Mouse (Mus musculus) brain, adult 2 months (tissue): ENCODE measurements around the gene Rap1a.
"Not testable (repeated sequence)": the region's sequence is repeated elsewhere in the genome, so short reads cannot be mapped to it uniquely, and the experiment has no call there.

ENCODE experiments used
- DNase-seq: peaks from one replicate; pipeline ENCODE4 v3.0.0; 2011; ENCODE audit warnings: low read depth, low spot score

Gene Rap1a

GRCm38 (mm10) chr3:105717856-105718555 is 83.1 kb downstream of the Rap1a start:
- peak; percentile 67 for DNase-seq

DNA sequence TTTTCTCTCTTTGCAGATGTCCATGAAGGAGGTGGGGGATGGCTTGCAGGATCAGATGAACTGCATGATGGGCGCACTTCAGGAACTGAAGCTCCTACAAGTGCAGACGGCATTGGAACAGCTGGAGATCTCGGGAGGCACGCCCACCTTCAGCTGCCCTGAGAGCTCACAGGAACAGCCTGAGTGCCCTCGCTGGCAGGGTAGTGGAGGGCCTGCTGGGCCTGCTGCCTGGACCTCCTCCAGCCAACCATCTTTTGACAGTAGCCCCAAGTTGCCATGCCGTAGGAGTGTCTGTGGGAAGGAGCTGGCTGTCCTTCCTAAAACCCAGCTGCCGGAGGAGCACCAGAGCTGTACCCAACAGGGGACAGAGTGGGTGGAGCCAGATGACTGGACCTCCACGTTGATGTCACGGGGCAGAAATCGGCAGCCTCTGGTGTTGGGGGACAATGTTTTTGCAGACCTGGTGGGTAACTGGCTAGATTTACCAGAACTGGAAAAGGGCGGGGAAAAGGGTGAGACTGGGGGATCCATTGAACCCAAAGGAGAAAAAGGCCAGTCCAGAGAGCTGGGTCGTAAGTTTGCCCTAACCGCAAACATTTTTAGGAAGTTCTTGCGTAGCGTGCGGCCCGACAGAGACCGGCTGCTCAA is 84.7 kb downstream of the Rap1a start:
- peak; percentile 76 for DNase-seq

DNA sequence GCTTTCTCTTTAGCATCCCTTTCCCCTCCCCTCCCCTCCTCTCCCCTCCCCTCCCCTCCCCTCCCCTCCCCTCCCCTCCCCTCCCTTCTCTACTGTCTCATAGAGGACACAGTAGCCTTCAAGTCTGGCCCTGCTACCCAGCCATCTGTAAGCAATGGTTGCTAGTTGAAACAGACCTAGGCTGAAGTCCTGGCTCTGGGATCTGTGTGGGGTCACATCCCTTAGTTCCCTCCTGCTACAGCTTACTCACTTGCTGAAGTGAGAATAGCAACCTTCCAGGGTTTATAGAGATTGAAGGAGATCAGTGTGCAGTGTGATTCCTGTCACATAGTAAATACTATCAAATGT is 86.3 kb downstream of the Rap1a start:
- no peak for DNase-seq

GRCm38 (mm10) chr3:105714091-105714819 is 86.9 kb downstream of the Rap1a start:
- DNase-seq: no peak

DNA sequence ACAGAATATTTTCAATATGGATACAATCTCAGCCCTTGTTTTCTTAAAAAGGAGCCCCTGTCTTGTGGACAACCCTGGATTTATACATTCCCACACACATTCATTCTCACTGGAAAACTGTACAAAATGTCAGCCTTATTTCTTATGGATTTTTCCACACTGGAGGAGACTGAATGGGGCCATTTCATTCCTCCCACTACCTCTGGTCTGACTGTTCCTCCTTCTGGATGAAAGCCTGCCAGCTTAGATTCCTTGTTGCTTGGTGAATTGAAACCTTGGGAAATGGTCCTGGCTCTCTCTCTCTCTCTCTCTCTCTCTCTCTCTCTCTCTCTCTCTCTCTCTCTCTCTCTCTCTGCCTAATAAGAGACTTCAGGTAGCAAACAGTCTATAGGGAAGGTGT is 88.3 kb downstream of the Rap1a start:
- peak; percentile 67 for DNase-seq

- peak; percentile 60 for DNase-seq
Observed at GRCm38 (mm10) chr3:105711741-105712140, 89.4 kb downstream of the Rap1a start.

DNA sequence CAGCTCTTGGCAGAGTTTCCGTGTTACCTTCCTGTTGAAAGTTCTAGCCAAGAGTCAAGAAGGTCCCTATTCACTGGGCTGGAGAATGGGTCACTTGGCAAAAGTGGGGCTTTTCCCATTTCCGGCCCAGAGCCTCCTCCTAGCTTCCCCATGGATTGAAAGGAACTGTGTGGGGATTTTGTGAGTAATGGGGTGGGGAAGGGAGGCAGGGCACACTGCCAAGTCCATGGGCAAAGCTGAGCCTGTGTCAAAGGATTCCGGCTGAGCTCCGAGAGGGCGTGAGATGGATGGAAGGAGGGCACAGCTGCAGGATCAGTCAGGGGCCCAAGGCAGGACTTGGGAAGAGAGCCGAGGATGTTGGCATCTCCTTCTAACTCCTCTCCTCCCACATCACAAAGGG is 90.9 kb downstream of the Rap1a start:
- DNase-seq: peak; percentile 74

- no peak for DNase-seq
Observed at GRCm38 (mm10) chr3:105707590-105707989, 93.5 kb downstream of the Rap1a start.

GRCm38 (mm10) chr3:105706366-105707020 is 94.6 kb downstream of the Rap1a start:
- peak; percentile 90 for DNase-seq

DNA sequence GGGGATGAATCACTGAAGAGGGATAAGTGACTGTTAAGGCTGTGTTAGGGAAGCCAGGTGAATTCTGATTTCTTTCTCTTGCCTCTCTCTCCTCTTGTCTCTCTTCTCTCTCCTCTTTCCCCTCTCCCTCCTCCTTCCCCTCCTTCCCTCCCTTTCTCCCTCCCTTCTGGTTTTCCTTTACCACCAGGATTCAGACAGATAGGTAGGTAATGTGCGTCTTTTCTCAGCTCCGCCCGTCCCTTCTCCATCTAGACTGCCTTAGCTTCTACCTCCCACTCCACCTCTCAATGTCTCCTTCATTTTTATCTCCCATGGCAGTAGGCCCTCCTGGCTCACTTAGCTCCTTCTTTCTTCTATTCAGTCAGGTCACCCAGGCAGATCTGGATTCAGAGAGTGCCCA is 95.6 kb downstream of the Rap1a start:
- DNase-seq: peak; percentile 72

- DNase-seq: peak; percentile 96
Observed at GRCm38 (mm10) chr3:105705061-105705549, 96.0 kb downstream of the Rap1a start.

GRCm38 (mm10) chr3:105704031-105705008 is 96.8 kb downstream of the Rap1a start, which contains the start of gene Inka2:
Gene Inka2, plus strand, starts transcription at chr3:105704599.
- peak; percentile 97 for DNase-seq

DNA sequence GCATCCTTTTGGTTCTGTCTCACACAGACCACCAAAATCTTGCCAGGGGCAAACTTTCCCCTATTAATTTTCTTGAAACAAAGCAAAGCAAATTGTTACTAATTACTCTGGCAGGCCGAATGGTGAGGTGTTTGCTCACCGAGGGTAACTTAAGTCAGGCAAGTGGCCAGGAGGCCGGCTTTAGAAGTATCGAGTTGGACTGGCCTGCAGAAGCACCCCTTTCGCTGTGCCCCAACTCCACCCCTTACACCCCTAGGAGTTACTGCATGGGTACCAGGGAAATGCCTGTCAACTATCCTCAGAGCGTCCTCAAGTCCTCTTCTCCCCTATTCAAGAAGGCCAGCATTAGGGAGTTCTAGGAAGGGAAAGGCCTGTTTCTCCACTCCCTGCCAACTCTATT is 97.6 kb downstream of the Rap1a start:
- no peak for DNase-seq

DNA sequence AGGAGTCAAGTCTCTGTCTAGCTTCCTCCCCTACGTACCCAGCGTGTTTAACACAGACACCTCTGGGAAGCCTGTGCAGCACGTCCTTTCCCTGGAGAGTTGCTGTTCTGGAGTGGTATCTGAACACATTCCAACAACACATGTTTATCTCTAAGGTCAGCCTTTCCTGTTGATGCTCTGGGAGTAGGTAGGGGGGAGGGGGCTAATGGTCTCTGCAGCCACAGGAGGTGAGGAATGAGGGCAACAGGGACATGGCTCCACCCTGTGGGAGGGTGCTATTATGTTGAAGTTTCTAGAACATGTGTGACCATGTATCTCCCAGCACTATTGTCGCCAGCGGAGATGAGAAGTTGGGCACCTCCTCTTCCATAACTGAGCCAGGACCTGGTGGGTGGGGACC is 99.7 kb downstream of the Rap1a start:
- DNase-seq: no peak

- DNase-seq: not testable (repeated sequence)
Observed at GRCm38 (mm10) chr3:105700786-105701185, 100.3 kb downstream of the Rap1a start.

GRCm38 (mm10) chr3:105699241-105699933 is 101.7 kb downstream of the Rap1a start:
- DNase-seq: no peak

- DNase-seq: no peak
Observed at GRCm38 (mm10) chr3:105698311-105698710, 102.8 kb downstream of the Rap1a start.

DNA sequence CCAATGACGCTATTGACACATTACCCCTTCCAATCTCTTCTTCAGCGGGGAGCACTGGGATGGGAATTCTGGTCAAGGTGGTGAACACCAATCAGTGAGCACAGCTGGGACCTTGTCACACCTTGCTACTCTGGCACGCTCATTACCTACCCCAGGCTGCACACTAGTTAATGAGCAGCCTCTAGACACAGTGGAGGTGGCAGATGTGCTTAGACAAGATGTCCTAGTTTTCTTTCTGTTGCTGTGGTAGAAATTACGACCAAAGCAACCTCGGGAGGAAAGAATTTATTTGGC is 104.0 kb downstream of the Rap1a start:
- no peak for DNase-seq

DNA sequence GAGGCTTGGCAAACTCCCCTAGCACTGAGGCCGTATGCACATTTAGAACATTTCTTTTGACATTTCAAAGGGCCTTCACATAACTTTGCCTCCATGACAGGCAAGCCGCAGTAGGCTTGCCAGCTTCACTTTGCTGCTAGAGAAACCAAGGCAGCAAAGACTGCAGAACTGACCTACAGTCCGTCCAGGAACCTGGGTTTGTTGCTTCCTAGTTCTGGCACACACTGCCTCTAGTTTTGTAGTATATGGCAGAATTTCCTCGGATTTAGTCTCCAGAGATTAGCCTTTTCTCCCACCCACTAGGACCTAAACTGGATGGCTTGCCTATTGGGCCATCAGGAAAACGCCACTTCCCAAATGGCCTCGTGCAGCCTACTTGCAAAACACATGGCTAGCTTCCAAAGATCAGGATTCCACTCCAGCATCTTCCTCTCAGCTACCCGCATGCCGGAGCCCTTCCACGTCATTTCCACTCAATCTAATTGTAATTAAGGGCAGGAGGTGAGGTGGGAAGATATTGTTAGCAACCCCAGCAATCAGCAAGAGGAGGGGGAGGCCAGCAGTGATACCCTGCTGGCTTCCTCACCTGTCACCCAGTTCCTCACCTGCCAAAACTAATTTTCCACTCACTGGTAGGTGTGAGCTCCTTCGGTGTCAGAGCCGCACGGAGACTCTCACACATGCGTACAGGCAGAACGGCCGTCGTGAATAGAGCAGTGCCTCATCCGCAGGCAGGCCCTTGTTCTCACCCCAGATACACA is 104.6 kb downstream of the Rap1a start:
- DNase-seq: peak; percentile 61
